Mouse (Mus musculus) CH12.LX (cell line): ENCODE results near the gene Dnah11.

Source experiments
- CTCF ChIP-seq, 2 experiments: IDR thresholded peaks in 1 of 2; conservative IDR thresholded peaks in 1 of 2; 2 replicates each; pipeline ENCODE4 v1.5.1; 2011 to 2012; ENCODE audit warnings: low read depth in 2 of 2, low read length in 2 of 2, improper control_type of control experiment in 1 of 2, inconsistent platforms in 1 of 2, mild to moderate bottlenecking in 1 of 2, moderate library complexity in 1 of 2
- EP300 ChIP-seq: IDR thresholded peaks from 2 replicates; pipeline ENCODE4 v1.6.1; 2011; ENCODE audit warnings: low read length, improper control_type of control experiment
- HCFC1 ChIP-seq: IDR thresholded peaks from 2 replicates; pipeline ENCODE4 v1.6.1; 2012; ENCODE audit warnings: low read depth, mild to moderate bottlenecking, inconsistent platforms, low read length, improper control_type of control experiment
- KAT2A ChIP-seq: IDR thresholded peaks from 2 replicates; pipeline ENCODE4 v1.6.1; 2012; ENCODE audit warnings: low read length, improper control_type of control experiment, inconsistent platforms; ENCODE audit not compliant: insufficient replicate concordance
- MAFK ChIP-seq: IDR thresholded peaks from 2 replicates; pipeline ENCODE4 v1.6.1; 2011; ENCODE audit warnings: low read length, improper control_type of control experiment; ENCODE audit not compliant: insufficient replicate concordance
- MEF2A ChIP-seq: IDR thresholded peaks from 2 replicates; pipeline ENCODE4 v1.6.1; 2014; ENCODE audit warnings: low read depth, mild to moderate bottlenecking, inconsistent platforms, low read length, improper control_type of control experiment, borderline replicate concordance
- NELFE ChIP-seq: IDR thresholded peaks from 2 replicates; pipeline ENCODE4 v1.6.1; 2011; ENCODE audit warnings: low read depth, low read length, improper control_type of control experiment
- POLR2A ChIP-seq: IDR thresholded peaks from 2 replicates; pipeline ENCODE4 v1.6.1; 2011; ENCODE audit warnings: low read depth, mild to moderate bottlenecking, improper control_type of control experiment, low read length
- ZMIZ1 ChIP-seq: IDR thresholded peaks from 2 replicates; pipeline ENCODE4 v1.6.1; 2012; ENCODE audit warnings: low read depth, mild to moderate bottlenecking, inconsistent platforms, low read length, improper control_type of control experiment
- ZNF384 ChIP-seq: IDR thresholded peaks from 2 replicates; pipeline ENCODE4 v1.6.1; 2012; ENCODE audit warnings: low read depth, low read length, improper control_type of control experiment, inconsistent platforms

DNA sequence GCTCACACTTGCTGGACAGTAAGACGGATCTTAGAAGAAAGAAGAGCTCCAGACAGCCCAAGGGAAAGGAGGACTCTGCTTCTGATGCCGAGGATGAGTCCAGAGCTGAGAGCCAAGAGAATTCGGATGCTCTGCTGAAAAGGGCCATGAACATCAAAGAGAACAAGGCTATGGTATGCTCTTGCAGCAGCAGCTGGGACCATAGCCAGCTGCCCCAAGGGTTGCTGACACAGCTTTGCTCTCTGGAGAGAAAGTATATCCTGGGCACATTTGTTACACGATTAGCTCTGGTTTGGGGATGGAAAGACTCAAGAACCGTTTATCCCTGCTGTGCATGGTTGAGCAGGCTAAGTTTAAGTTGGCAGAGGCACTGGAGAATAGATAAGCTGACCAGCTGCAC is 326.6 kb downstream of the Dnah11 start:
- TF ChIP-seq ZMIZ1 (no peak), EP300 (no peak), CTCF (conservative IDR thresholded peaks at IDR 0.05 in 1 of 2, IDR thresholded peaks at IDR 0.05 in 1 of 2; ENCODE audit: low read depth in 2 of 2, low read length in 2 of 2) (no peak), POLR2A (no peak), NELFE (no peak), MAFK (no peak), HCFC1 (no peak), MEF2A (no peak), ZNF384 (no peak), KAT2A (no peak)
